Mouse (Mus musculus) intestine, postnatal 0 days (tissue): ENCODE measurements at regions not wholly inside any gene's neighbourhood (a gene's known extent, or its start where the extent isn't known, plus 50 kb on each side); places are given as distances from the start of the nearest gene placed in this dataset.

Experiments
- ATAC-seq: fragments of 200-750 bp; cut with Nextera tagmentation; 2 replicates; pipeline ENCODE4 v1.8.0; 2017; ENCODE audit warnings: mild to moderate bottlenecking, moderate TSS enrichment, moderate library complexity
- H3K27ac ChIP-seq: fragments of 300-500 bp; sonication (generic); 2 replicates; pipeline ENCODE4 v1.5.1; 2014; ENCODE audit warnings: mild to moderate bottlenecking, low read depth, low read length, moderate library complexity
- H3K27me3 ChIP-seq: fragments of 300-500 bp; sonication (generic); replicated peaks from 2 replicates; pipeline ENCODE4 v1.6.1; 2014; ENCODE audit warnings: low read length, mixed read lengths; ENCODE audit not compliant: control insufficient read depth, insufficient read depth
- H3K36me3 ChIP-seq: fragments of 300-500 bp; sonication (generic); 2 replicates; pipeline ENCODE4 v1.6.1; 2014; ENCODE audit warnings: mild to moderate bottlenecking, moderate library complexity; ENCODE audit not compliant: control insufficient read depth, insufficient read depth
- H3K4me1 ChIP-seq: fragments of 300-500 bp; sonication (generic); replicated peaks from 2 replicates; pipeline ENCODE4 v1.6.1; 2014; ENCODE audit warnings: antibody characterized with exemption, low read length, mixed read lengths; ENCODE audit not compliant: control insufficient read depth, insufficient read depth
- H3K4me2 ChIP-seq: fragments of 300-500 bp; sonication (generic); replicated peaks from 2 replicates; pipeline ENCODE4 v1.6.1; 2014; ENCODE audit warnings: low read depth, mild to moderate bottlenecking, moderate library complexity
- H3K4me3 ChIP-seq: fragments of 300-500 bp; sonication (generic); 2 replicates; pipeline ENCODE4 v1.5.1; 2014; ENCODE audit warnings: low read depth, low read length
- H3K9ac ChIP-seq: fragments of 300-500 bp; sonication (generic); 2 replicates; pipeline ENCODE4 v1.6.1; 2014; ENCODE audit warnings: mild to moderate bottlenecking, low read depth, low read length
- H3K9me3 ChIP-seq: fragments of 300-500 bp; sonication (generic); 2 replicates; pipeline ENCODE4 v1.6.1; 2016; ENCODE audit warnings: mixed run types; ENCODE audit not compliant: control insufficient read depth
- CTCF ChIP-seq: sonication (generic); IDR thresholded peaks from 2 replicates; pipeline ENCODE4 v1.5.1; 2016; ENCODE audit warnings: low read depth, mild to moderate bottlenecking, control low read depth, antibody characterized with exemption, moderate library complexity
- WGBS: fragments of 180-500 bp; shearing (Covaris S2); extraction: QIAGEN DNeasy Blood & Tissue Kit; methylation state at CpG from one replicate; pipeline ENCODE4 v1.1.7; 2014; 5-methylcytosine and 5-hydroxymethylcytosine counted together

GRCm38 (mm10) chr12:52409221-52409620, 94.6 kb upstream of the Arhgap5 start:
- no peaks in the 10 kb centered on the region for H3K9me3 ChIP-seq
- no peaks in the 10 kb centered on the region for H3K36me3 ChIP-seq
- no peak overlapping the region for H3K4me3 ChIP-seq
- no peak for TF ChIP-seq CTCF
- no peak for ATAC-seq
- no peak overlapping the region for H3K9ac ChIP-seq
- H3K4me1 ChIP-seq: no peaks in the 10 kb centered on the region
- H3K4me2 ChIP-seq: no peak overlapping the region
- WGBS: 92% methylated on average over 3 of the region's 3 CpGs
- no peaks in the 10 kb centered on the region for H3K27me3 ChIP-seq
- H3K27ac ChIP-seq: no peak overlapping the region

GRCm38 (mm10) chr12:52412172-52412571, 91.6 kb upstream of the Arhgap5 start:
- 84% methylated on average over 4 of the region's 4 CpGs for WGBS
- no peak overlapping the region for H3K9ac ChIP-seq
- no peaks in the 10 kb centered on the region for H3K9me3 ChIP-seq
- no peaks in the 10 kb centered on the region for H3K4me1 ChIP-seq
- no peaks in the 10 kb centered on the region for H3K36me3 ChIP-seq
- no peak for ATAC-seq
- no peaks in the 10 kb centered on the region for H3K27me3 ChIP-seq
- H3K27ac ChIP-seq: no peak overlapping the region
- no peak overlapping the region for H3K4me3 ChIP-seq
- no peak overlapping the region for H3K4me2 ChIP-seq
- no peak for TF ChIP-seq CTCF

GRCm38 (mm10) chr12:52413046-52413473, 90.7 kb upstream of the Arhgap5 start:
- TF ChIP-seq CTCF: no peak
- Histone ChIP-seq H3K36me3 (no peaks in the 10 kb centered on the region), H3K4me2 (no peak overlapping the region), H3K9me3 (no peaks in the 10 kb centered on the region), H3K27me3 (no peaks in the 10 kb centered on the region), H3K4me1 (no peaks in the 10 kb centered on the region), H3K27ac (no peak overlapping the region), H3K4me3 (no peak overlapping the region), H3K9ac (no peak overlapping the region)
- 43% methylated on average over 8 of the region's 8 CpGs for WGBS
- no peak for ATAC-seq

GRCm38 (mm10) chr12:52422729-52423128, 81.0 kb upstream of the Arhgap5 start:
- 89% methylated on average over 1 of the region's 1 CpGs for WGBS
- H3K36me3 ChIP-seq: no peaks in the 10 kb centered on the region
- no peak overlapping the region for H3K4me3 ChIP-seq
- no peak overlapping the region for H3K27ac ChIP-seq
- no peak overlapping the region for H3K9ac ChIP-seq
- H3K9me3 ChIP-seq: no peaks in the 10 kb centered on the region
- no peaks in the 10 kb centered on the region for H3K27me3 ChIP-seq
- ATAC-seq: no peak
- H3K4me2 ChIP-seq: no peak overlapping the region
- H3K4me1 ChIP-seq: no peaks in the 10 kb centered on the region
- TF ChIP-seq CTCF: no peak

GRCm38 (mm10) chr12:52424336-52425034, 79.3 kb upstream of the Arhgap5 start:
- H3K36me3 ChIP-seq: no peaks in the 10 kb centered on the region
- H3K9ac ChIP-seq: no peak overlapping the region
- no peak overlapping the region for H3K27ac ChIP-seq
- no peak for ATAC-seq
- no peak overlapping the region for H3K4me3 ChIP-seq
- no peak for TF ChIP-seq CTCF
- H3K4me1 ChIP-seq: no peaks in the 10 kb centered on the region
- 76% methylated on average over 3 of the region's 3 CpGs for WGBS
- H3K4me2 ChIP-seq: no peak overlapping the region
- no peaks in the 10 kb centered on the region for H3K27me3 ChIP-seq
- no peaks in the 10 kb centered on the region for H3K9me3 ChIP-seq

GRCm38 (mm10) chr12:52429935-52430334, 73.8 kb upstream of the Arhgap5 start:
- ATAC-seq: no peak
- H3K4me2 ChIP-seq: no peak overlapping the region
- H3K36me3 ChIP-seq: no peaks in the 10 kb centered on the region
- H3K9me3 ChIP-seq: no peaks in the 10 kb centered on the region
- no peak overlapping the region for H3K9ac ChIP-seq
- WGBS: 77% methylated on average over 5 of the region's 5 CpGs
- no peak overlapping the region for H3K27ac ChIP-seq
- no peaks in the 10 kb centered on the region for H3K27me3 ChIP-seq
- H3K4me3 ChIP-seq: no peak overlapping the region
- H3K4me1 ChIP-seq: no peaks in the 10 kb centered on the region
- no peak for TF ChIP-seq CTCF
